Mouse (Mus musculus): ENCODE measurements around the gene Hspb6. TPM values are rescaled to one million over a fixed set of nuclear protein-coding genes. Genes with fewer than 3 reads are reported as not detected.

Hspb6 gene
- polyA plus RNA-seq, 1 experiment from 2014 or later: 5.4 TPM

Small RNA genes lying within 50 kb of the gene (microRNA-seq; reads per million reads assigned to microRNA genes)
- gene Gm38670 (ENCODE audit: borderline number of aligned reads): not detected
- not detected for gene Mir3569 (ENCODE audit: borderline number of aligned reads)

Other genes with a start within 250 kb of the Hspb6 start
- gene Alkbh6, start 243.5 kb upstream of the Hspb6 start, polyA plus RNA-seq (2014; fragmentation: Nextera tagmentation; extraction: Ambion mirVana): 38.7 and 43.4 TPM in 2 replicates
- gene Syne4, start 237.4 kb upstream of the Hspb6 start, polyA plus RNA-seq (2014; fragmentation: Nextera tagmentation; extraction: Ambion mirVana): 25.6 and 28.9 TPM in 2 replicates
- not detected in 2 replicates for gene E130208F15Rik, start 230.4 kb upstream of the Hspb6 start, polyA plus RNA-seq (2014; fragmentation: Nextera tagmentation; extraction: Ambion mirVana)
- gene Sdhaf1, start 228.3 kb upstream of the Hspb6 start, polyA plus RNA-seq (2014; fragmentation: Nextera tagmentation; extraction: Ambion mirVana): 13.5 and 14.6 TPM in 2 replicates
- gene Lrfn3, start 189.4 kb upstream of the Hspb6 start, polyA plus RNA-seq (2014; fragmentation: Nextera tagmentation; extraction: Ambion mirVana): 3.5 TPM in 2 replicates
- gene Tyrobp, start 138.4 kb upstream of the Hspb6 start, polyA plus RNA-seq (2014; fragmentation: Nextera tagmentation; extraction: Ambion mirVana): 60.6 and 61.9 TPM in 2 replicates
- 2.2 and 2.9 TPM in 2 replicates for gene Hcst, start 132.3 kb upstream of the Hspb6 start, polyA plus RNA-seq (2014; fragmentation: Nextera tagmentation; extraction: Ambion mirVana)
- 1.8 and 3.6 TPM in 2 replicates for gene Nfkbid, start 130.4 kb upstream of the Hspb6 start, polyA plus RNA-seq (2014; fragmentation: Nextera tagmentation; extraction: Ambion mirVana)
- gene Aplp1, start 106.6 kb upstream of the Hspb6 start, polyA plus RNA-seq (2014; fragmentation: Nextera tagmentation; extraction: Ambion mirVana): 18.4 and 19.1 TPM in 2 replicates
- 0.22 and 0.95 TPM in 2 replicates for gene Kirrel2, start 94.5 kb upstream of the Hspb6 start, polyA plus RNA-seq (2014; fragmentation: Nextera tagmentation; extraction: Ambion mirVana)
- 0.26 and 0.27 TPM in 2 replicates for gene Nphs1, start 93.9 kb upstream of the Hspb6 start, polyA plus RNA-seq (2014; fragmentation: Nextera tagmentation; extraction: Ambion mirVana)
- gene Prodh2, start 58.6 kb upstream of the Hspb6 start, polyA plus RNA-seq (2014; fragmentation: Nextera tagmentation; extraction: Ambion mirVana): 19.0 and 19.5 TPM in 2 replicates
- gene Arhgap33, start 17.1 kb upstream of the Hspb6 start, polyA plus RNA-seq (2014; fragmentation: Nextera tagmentation; extraction: Ambion mirVana): 7.1 and 7.5 TPM in 2 replicates
- gene Proser3, start 121 bp downstream of the Hspb6 start, polyA plus RNA-seq (2014; fragmentation: Nextera tagmentation; extraction: Ambion mirVana): 10.7 and 13.0 TPM in 2 replicates
- gene Lin37, start 7.7 kb downstream of the Hspb6 start, polyA plus RNA-seq (2014; fragmentation: Nextera tagmentation; extraction: Ambion mirVana): 38.7 and 41.0 TPM in 2 replicates
- gene U2af1l4, start 11.1 kb downstream of the Hspb6 start, polyA plus RNA-seq (2014; fragmentation: Nextera tagmentation; extraction: Ambion mirVana): 71.0 and 73.1 TPM in 2 replicates
- 6.8 and 8.0 TPM in 2 replicates for gene Gm49396, start 11.2 kb downstream of the Hspb6 start, polyA plus RNA-seq (2014; fragmentation: Nextera tagmentation; extraction: Ambion mirVana)
- gene Psenen, start 11.4 kb downstream of the Hspb6 start, polyA plus RNA-seq (2014; fragmentation: Nextera tagmentation; extraction: Ambion mirVana): 85.2 and 102 TPM in 2 replicates
- 3.1 and 3.7 TPM in 2 replicates for gene Igflr1, start 13.2 kb downstream of the Hspb6 start, polyA plus RNA-seq (2014; fragmentation: Nextera tagmentation; extraction: Ambion mirVana)
- 7.4 and 11.4 TPM in 2 replicates for gene Kmt2b, start 36.5 kb downstream of the Hspb6 start, polyA plus RNA-seq (2014; fragmentation: Nextera tagmentation; extraction: Ambion mirVana)
- gene Zbtb32, start 46.7 kb downstream of the Hspb6 start, polyA plus RNA-seq (2014; fragmentation: Nextera tagmentation; extraction: Ambion mirVana): 0.25 and 0.62 TPM in 2 replicates
- 0.66 and 1.5 TPM in 2 replicates for gene Upk1a, start 60.7 kb downstream of the Hspb6 start, polyA plus RNA-seq (2014; fragmentation: Nextera tagmentation; extraction: Ambion mirVana)
- 809 and 909 TPM in 2 replicates for gene Cox6b1, start 74.0 kb downstream of the Hspb6 start, polyA plus RNA-seq (2014; fragmentation: Nextera tagmentation; extraction: Ambion mirVana)
- 0.16 and 0.17 TPM in 2 replicates for gene Etv2, start 83.7 kb downstream of the Hspb6 start, polyA plus RNA-seq (2014; fragmentation: Nextera tagmentation; extraction: Ambion mirVana)
- gene Rbm42, start 98.1 kb downstream of the Hspb6 start, polyA plus RNA-seq (2014; fragmentation: Nextera tagmentation; extraction: Ambion mirVana): 101 TPM in 2 replicates
- 64.3 and 65.6 TPM in 2 replicates for gene Haus5, start 112.8 kb downstream of the Hspb6 start, polyA plus RNA-seq (2014; fragmentation: Nextera tagmentation; extraction: Ambion mirVana)
- gene Pmis2, start 119.4 kb downstream of the Hspb6 start, polyA plus RNA-seq (2014; fragmentation: Nextera tagmentation; extraction: Ambion mirVana): not detected in 2 replicates
- gene 2200002J24Rik, start 146.7 kb downstream of the Hspb6 start, polyA plus RNA-seq (2014; fragmentation: Nextera tagmentation; extraction: Ambion mirVana): 0.53 TPM in 1 of 2 replicates, not detected in the other
- gene Atp4a, start 160.0 kb downstream of the Hspb6 start, polyA plus RNA-seq (2014; fragmentation: Nextera tagmentation; extraction: Ambion mirVana): 1.5 and 1.9 TPM in 2 replicates
- 168 and 181 TPM in 2 replicates for gene Tmem147, start 177.4 kb downstream of the Hspb6 start, polyA plus RNA-seq (2014; fragmentation: Nextera tagmentation; extraction: Ambion mirVana)
- 0.31 and 0.44 TPM in 2 replicates for gene Gapdhs, start 191.5 kb downstream of the Hspb6 start, polyA plus RNA-seq (2014; fragmentation: Nextera tagmentation; extraction: Ambion mirVana)
- gene Sbsn, start 199.3 kb downstream of the Hspb6 start, polyA plus RNA-seq (2014; fragmentation: Nextera tagmentation; extraction: Ambion mirVana): 0.07 and 0.21 TPM in 2 replicates
- not detected in 2 replicates for gene Dmkn, start 211.6 kb downstream of the Hspb6 start, polyA plus RNA-seq (2014; fragmentation: Nextera tagmentation; extraction: Ambion mirVana)
- gene Krtdap, start 235.7 kb downstream of the Hspb6 start, polyA plus RNA-seq (2014; fragmentation: Nextera tagmentation; extraction: Ambion mirVana): not detected in 2 replicates

Data from liver, embryonic 11.5 days (tissue).